Mouse (Mus musculus) CD8-positive naive resting alpha-beta T cell, adult 2 months (primary cell): ENCODE measurements at regions not wholly inside any gene's neighbourhood (a gene's known extent, or its start where the extent isn't known, plus 50 kb on each side); places are given as distances from the start of the nearest gene placed in this dataset.
"Not testable (repeated sequence)": the region's sequence is repeated elsewhere in the genome, so short reads cannot be mapped to it uniquely, and the experiment has no call there.

Source experiments
- DNase-seq, 2 experiments: peaks; one replicate each; pipeline ENCODE4 v3.0.0; 2022; ENCODE audit warnings: low read depth in 2 of 2, low spot score in 2 of 2

GRCm38 (mm10) chr19:27128501-27128900 lies 87.8 kb upstream of the Vldlr start:
- DNase-seq: not testable (repeated sequence)

GRCm38 (mm10) chr19:27134360-27134759 lies 81.9 kb upstream of the Vldlr start:
- no peak for DNase-seq

GRCm38 (mm10) chr19:27140892-27141291 lies 75.4 kb upstream of the Vldlr start:
- DNase-seq: no peak

- DNase-seq: no peak
These were observed 74.1 kb upstream of the Vldlr start for GRCm38 (mm10) chr19:27142181-27142580.

GRCm38 (mm10) chr19:27147404-27147803 lies 68.9 kb upstream of the Vldlr start:
- no peak for DNase-seq

- DNase-seq: no peak
These were observed 68.0 kb upstream of the Vldlr start for GRCm38 (mm10) chr19:27148330-27148729.

GRCm38 (mm10) chr19:27149567-27149966 lies 66.7 kb upstream of the Vldlr start:
- no peak for DNase-seq

- DNase-seq: no peak
These were observed 54.4 kb upstream of the Vldlr start for GRCm38 (mm10) chr19:27161933-27162332.
